Mouse (Mus musculus) telencephalon, adult 2 months (tissue): ENCODE results near the gene Rcsd1.

Source experiments
- DNase-seq: peaks from one replicate; pipeline ENCODE4 v3.0.0-alpha.2; 2011; ENCODE audit warnings: low read depth, low spot score

The Rcsd1 gene

GRCm38 (mm10) chr1:165709629-165710256 lies at the start of gene Rcsd1:
TSS of gene Rcsd1 (minus strand) at chr1:165709757.
- no peak for DNase-seq

DNA sequence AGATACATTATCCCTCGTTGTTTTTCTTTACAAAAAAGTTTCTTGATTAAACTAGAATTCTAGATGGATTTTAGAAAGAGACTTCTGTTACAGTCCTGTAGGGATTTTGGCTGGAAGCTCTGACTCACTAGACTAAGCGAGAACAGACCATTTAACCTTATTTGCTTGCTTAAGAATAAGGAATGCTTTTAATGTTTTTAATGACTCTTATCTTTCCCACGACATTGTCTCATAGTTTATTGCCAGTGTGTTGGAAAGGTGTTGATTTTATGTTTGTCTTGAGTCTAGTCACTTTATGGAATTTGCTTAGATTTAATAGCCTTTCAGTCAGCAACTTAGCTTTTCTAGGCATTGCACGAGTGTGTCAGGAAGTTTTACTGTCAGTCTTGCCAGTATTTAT lies 45.6 kb upstream of the Rcsd1 start:
- DNase-seq: no peak

DNA sequence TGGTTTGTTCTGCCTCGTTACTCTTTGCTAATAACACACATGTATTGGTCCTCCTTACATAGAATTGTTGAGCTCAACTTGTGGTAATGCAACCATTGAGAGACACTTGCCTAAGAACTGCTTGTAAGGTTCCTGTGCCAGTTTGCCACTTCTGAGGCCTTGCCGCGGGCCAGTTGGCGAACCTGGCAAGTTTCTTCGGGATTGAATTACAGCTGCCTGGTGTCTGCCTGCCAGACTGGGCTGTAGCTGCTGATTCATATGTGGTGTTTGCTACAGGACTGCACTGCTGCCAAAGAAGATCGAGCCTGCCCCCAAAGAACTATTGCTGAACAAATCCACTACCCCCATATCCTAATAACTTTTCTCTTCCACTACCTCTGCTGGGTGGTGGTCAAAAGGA lies 44.6 kb upstream of the Rcsd1 start:
- DNase-seq: no peak

GRCm38 (mm10) chr1:165751838-165752237 lies 42.3 kb upstream of the Rcsd1 start:
- no peak for DNase-seq

GRCm38 (mm10) chr1:165751142-165751541 lies 41.6 kb upstream of the Rcsd1 start:
- no peak for DNase-seq

DNA sequence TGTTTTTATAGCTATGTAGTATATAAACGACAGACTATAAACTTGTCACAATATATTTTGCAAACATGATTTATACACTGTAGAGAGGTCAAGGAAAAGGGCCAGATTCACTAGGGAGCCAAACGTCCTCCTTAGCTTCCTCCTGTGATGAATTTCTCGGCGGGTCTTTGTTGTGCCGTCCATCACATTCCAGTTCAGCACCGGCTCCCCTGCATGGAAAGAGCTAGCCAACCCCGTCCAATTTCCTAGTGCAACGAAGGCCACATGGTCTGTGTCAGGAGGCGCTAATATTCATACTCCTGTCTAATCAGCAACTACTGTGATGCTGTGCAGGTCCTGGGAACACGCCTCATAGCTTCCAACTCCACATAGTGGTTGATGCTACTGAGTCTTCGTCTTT lies 38.5 kb upstream of the Rcsd1 start:
- DNase-seq: no peak

- DNase-seq: no peak
These were observed 32.4 kb upstream of the Rcsd1 start for GRCm38 (mm10) chr1:165741989-165742388.

GRCm38 (mm10) chr1:165738985-165739384 lies 29.4 kb upstream of the Rcsd1 start:
- no peak for DNase-seq

GRCm38 (mm10) chr1:165737867-165738266 lies 28.3 kb upstream of the Rcsd1 start:
- no peak for DNase-seq

GRCm38 (mm10) chr1:165737451-165737850 lies 27.9 kb upstream of the Rcsd1 start:
- no peak for DNase-seq

GRCm38 (mm10) chr1:165735826-165736818 lies 26.6 kb upstream of the Rcsd1 start:
- peak; percentile 61 for DNase-seq

DNA sequence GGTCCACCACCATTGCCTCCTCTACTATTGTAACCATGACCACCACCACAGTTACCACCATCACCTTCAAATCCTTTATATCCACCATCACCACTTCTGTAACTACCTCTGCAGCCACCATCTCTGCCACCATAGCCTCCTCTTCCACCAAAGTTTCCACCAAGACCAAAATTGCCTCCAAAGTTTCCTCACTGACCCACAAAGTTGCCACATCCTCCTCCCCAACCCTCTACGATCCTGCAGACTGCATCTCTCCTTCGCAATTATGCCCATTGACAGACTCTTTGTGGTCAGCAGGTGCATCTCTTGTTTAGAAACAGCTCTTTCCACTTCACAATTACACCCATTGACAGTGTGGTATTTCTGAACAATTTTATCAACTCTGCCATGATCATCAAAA lies 25.3 kb upstream of the Rcsd1 start:
- DNase-seq: no peak

GRCm38 (mm10) chr1:165731553-165731952 lies 22.0 kb upstream of the Rcsd1 start:
- no peak for DNase-seq

DNA sequence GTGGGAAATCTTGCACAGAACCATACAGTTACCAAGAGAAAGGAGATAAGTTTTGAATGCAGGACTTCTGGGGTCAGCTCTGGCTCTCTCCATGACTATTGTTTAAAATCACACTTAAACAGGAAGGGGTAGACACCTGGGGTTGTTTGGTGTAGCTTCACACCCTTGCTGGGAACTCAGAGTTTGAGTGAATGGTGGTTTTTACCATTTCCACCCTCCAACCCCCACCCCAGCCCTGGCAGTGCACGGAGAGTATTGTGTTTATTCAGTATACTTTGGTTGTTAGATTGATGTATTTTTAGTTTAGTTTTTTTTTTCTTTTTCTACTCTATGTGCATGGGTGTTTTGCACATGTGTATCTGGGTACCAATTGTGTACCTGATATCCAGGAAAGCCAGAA lies 20.6 kb upstream of the Rcsd1 start:
- no peak for DNase-seq

GRCm38 (mm10) chr1:165728057-165728639 lies 18.6 kb upstream of the Rcsd1 start:
- no peak for DNase-seq

DNA sequence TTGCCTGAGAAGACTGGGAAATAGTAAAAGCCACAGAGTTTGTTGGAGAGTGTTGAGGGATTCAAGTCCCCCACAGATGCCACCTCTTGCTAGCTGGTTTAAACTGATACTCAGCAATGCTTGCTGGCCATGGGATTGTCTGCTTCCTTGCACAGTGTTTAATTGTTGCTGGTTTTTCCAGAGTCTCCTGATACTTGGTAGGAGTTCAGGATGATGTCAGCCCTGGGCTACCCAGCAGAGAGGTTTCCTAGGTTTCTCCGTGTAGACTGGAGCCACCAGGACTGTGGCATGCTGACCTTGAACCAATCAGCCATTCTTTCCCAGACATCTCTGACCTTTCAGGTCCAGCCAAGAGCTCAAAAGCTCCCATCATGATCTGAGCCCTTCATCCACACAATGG lies 17.4 kb upstream of the Rcsd1 start:
- no peak for DNase-seq

- no peak for DNase-seq
These were observed 15.6 kb upstream of the Rcsd1 start for GRCm38 (mm10) chr1:165725039-165725644.

DNA sequence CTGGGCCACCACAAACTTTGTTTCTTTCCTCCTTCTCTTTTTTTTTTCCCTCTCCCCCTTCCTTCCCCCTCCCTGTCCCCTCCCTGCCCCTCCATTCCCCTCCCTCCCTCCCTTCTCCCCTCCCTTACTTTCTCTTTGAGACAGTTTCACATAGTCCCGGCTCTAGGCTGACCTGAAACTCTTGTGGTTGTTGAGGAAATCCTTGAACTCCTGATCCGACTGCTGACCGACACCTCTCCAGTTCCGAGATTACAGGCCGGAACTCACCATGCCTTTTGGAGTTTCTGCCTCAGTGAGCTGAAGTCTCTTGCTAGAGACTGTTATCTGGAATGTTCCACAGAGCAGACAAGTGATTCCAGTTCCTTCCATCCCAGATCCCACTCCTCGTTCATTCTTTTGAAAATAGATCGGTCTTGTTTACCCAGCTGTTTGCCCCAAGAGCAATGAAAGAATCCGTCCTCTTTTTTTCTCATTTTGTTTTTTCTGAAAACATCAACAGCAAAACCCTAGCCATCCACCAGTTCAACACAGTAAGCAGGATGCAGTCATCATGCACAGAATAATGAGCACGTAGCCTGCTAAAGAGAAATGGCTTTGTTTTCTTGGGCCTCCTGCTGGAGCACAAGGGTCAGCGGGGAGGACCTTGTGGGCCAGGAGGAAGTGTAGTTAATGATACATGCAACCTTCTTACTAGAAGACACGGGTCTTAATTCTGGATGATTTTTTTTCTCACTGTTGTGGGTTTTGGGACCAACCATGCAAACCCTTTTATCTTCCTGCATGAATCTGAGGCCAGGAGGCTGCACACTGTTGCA lies 14.9 kb upstream of the Rcsd1 start:
- no peak for DNase-seq

DNA sequence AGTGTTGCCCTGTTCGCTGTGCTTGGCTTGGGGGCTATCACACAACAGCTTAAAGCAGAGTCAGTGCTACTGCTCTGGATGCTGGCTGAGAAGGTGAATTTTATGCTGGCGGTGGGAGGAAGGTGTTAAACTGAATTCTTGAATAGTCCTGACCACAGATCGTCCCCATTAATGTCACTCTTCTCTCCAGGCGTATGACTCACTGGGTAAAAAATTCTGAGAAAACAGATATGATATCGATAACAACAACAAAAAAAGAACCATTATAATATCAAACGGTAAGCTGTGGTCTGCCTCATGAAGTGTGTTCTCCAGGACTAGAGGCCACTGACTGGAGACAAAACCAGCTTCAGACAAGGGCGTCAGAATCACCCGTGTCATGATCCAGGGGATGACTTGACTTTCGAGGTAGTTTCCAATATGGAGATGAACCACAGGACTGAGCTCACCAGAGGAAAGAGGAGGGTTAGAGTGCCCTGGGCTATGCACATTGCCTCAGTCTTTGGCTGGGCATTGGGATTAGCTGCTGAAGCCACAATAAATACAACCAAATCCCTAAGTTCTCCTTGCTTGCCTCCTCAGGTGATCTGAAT lies 13.1 kb upstream of the Rcsd1 start:
- DNase-seq: no peak

- no peak for DNase-seq
These were observed 9.1 kb upstream of the Rcsd1 start for GRCm38 (mm10) chr1:165718543-165719105.
